Mouse (Mus musculus): ENCODE results near the gene Ndufs8. TPM values are rescaled to one million over a fixed set of nuclear protein-coding genes. Genes with fewer than 3 reads are reported as not detected.
A peak's percentile ranks its signal among the peaks of the same experiment; 100 is the strongest.

The Ndufs8 gene
- polyA plus RNA-seq, 1 experiment from 2014 or later: 273 TPM

DNA sequence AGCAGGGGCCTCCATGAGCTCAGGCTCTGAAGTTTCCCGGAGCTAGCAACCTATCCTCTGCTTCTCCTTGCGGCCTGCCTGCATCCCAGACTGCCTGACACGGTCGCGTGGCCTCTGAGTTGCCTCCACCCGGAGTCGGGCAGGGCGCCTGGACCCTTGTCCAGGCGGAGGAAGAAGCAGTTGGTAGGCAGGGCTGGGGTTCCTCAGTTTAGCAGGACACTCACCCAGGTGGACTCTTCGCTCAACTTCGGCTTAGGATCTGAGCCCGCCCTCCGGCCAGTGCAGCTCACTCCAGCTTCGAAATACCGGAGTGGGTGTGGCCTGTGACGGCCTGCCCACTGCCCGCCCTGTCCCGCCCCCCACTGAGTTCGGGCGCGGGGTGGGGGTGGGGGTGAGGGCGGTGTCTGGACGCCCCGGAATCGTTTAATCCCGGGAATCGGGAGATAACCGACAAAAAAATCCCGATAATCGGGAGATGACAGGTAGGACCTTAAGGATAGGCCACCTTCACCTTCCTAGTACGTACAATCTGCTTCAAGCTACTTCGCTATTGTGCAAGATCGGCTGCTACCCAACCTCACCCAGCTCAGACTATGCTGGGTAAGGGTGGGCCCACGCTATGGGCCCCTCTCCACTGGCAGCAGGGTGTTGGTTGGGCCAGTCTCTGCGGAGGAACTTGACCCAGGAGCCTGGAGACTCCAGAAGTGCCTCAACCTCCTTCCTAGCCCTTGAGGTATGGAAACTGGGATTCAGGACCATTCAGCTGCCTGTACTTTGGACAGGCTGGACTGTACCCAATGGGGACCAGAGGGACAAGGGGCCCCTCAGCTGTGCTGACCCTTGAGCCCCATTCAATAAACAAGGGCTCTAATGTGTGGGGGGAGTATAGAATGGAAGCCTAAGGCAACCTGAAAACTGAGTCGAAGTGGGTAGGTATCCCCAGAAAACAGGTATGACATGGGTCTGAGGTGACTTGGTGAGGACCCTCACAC, 5.5 kb downstream of the Ndufs8 start, which contains the start of gene Tcirg1:
Gene Tcirg1, minus strand, starts transcription at position 339 of the 992 bp plus-strand sequence.
- 6% methylated on average over 36 of the region's 36 CpGs for WGBS
- Histone ChIP-seq H3K36me3 (peaks cover 60% of the 10 kb centered on the region), H3K27ac (peak within 1 kb of the TSS; percentile 86), H3K9me3 (replicated peaks) (no peaks in the 10 kb centered on the region), H3K4me1 (peaks cover 49% of the 10 kb centered on the region), H3K27me3 (ENCODE audit: low read depth, poor library complexity, severe bottlenecking) (no peaks in the 10 kb centered on the region), H3K4me3 (peak within 1 kb of the TSS; percentile 58)
- DNase-seq (ENCODE audit: low spot score): peak; percentile 80

DNA sequence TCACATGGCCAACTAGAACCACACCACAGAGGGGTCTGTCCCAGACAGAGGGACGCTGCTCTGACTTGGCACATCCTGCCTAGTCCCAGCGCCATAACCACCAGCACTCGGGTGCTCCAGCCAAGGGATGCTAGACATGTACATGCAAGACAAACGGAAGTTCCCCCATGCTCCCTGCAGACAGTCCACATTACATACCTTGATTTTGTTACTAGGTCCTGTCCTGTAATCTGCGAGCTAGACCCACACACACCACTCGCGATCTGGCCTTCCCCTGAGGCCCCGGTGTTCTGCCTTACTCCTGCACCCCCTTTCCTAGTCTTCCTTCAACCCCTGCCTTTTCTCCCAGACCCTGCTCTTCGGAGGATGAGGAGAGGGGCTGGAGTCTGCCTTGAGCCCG, 6.2 kb downstream of the Ndufs8 start:
- peak overlapping the region; percentile 58 for H3K4me3 ChIP-seq
- H3K9me3 ChIP-seq (replicated peaks): no peaks in the 10 kb centered on the region
- H3K4me1 ChIP-seq: peaks cover 42% of the 10 kb centered on the region
- peaks cover 66% of the 10 kb centered on the region for H3K36me3 ChIP-seq
- peak overlapping the region; percentile 86 for H3K27ac ChIP-seq
- DNase-seq (ENCODE audit: low spot score): no peak
- WGBS: 39% methylated on average over 10 of the region's 10 CpGs
- H3K27me3 ChIP-seq (ENCODE audit: low read depth, poor library complexity, severe bottlenecking): no peaks in the 10 kb centered on the region

DNA sequence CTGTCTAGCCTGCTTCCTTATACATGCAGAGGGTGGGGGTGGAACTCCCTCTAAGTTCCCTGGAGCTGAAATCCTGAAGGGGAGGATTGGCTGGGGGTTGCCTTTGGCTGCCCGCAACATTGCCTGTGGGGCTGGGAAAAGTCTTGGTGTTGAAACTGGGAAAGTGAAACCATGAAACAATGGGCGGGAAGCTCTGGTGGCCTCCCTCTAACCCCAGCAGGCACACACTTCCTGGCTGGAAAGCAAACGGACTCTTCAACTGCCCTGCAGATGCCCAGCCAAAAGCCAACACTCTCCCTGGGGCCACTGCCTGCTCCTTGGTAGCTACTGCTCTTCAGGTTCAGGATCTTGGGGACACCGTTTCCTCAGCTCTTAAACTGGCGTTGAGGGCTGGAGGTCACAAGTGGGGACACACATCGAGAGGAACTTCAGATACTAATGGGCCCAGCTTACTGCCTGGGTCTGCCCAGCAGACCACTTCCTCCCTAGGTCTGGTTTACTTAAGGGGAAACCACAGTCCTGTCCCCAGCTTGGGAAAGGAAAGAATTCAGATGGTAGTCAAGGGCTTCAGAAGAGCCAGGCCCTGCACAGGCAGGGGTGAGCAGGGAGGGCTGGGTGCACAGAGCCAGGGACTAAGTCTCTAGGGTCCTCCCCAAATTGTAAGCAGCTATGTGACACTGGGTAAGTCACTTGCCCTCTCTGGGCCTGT, 7.2 kb downstream of the Ndufs8 start:
- DNase-seq (ENCODE audit: low spot score): peak; percentile 56
- WGBS: 34% methylated on average over 6 of the region's 6 CpGs
- Histone ChIP-seq H3K9me3 (replicated peaks) (no peaks in the 10 kb centered on the region), H3K36me3 (peaks cover 57% of the 10 kb centered on the region), H3K4me1 (peaks cover 42% of the 10 kb centered on the region), H3K27me3 (ENCODE audit: low read depth, poor library complexity, severe bottlenecking) (no peaks in the 10 kb centered on the region), H3K4me3 (peak overlapping the region; percentile 58), H3K27ac (peak overlapping the region; percentile 86)

GRCm38 (mm10) chr19:3904363-3904675, 8.3 kb downstream of the Ndufs8 start:
- 70% methylated on average over 10 of the region's 10 CpGs for WGBS
- Histone ChIP-seq H3K27me3 (ENCODE audit: low read depth, poor library complexity, severe bottlenecking) (no peaks in the 10 kb centered on the region), H3K4me1 (peaks cover 42% of the 10 kb centered on the region), H3K36me3 (peaks cover 52% of the 10 kb centered on the region), H3K27ac (peak overlapping the region; percentile 86; the same call in 1 of the 2 replicates), H3K4me3 (0 out of 2 replicates have a peak overlapping the region, but pooled peaks have one; percentile 58), H3K9me3 (replicated peaks) (no peaks in the 10 kb centered on the region)
- no peak for DNase-seq (ENCODE audit: low spot score)

- no peak overlapping the region for H3K4me3 ChIP-seq
- no peak for DNase-seq (ENCODE audit: low spot score)
- H3K9me3 ChIP-seq (replicated peaks): no peaks in the 10 kb centered on the region
- WGBS: 65% methylated on average over 25 of the region's 25 CpGs
- peak overlapping the region; percentile 86; the same call in 1 of the 2 replicates for H3K27ac ChIP-seq
- H3K36me3 ChIP-seq: peaks cover 52% of the 10 kb centered on the region
- H3K27me3 ChIP-seq (ENCODE audit: low read depth, poor library complexity, severe bottlenecking): no peaks in the 10 kb centered on the region
- peaks cover 42% of the 10 kb centered on the region for H3K4me1 ChIP-seq
Observed at GRCm38 (mm10) chr19:3903648-3904362, 8.8 kb downstream of the Ndufs8 start.

- no peak overlapping the region for H3K27ac ChIP-seq
- no peak overlapping the region for H3K4me3 ChIP-seq
- no peak for DNase-seq (ENCODE audit: low spot score)
- H3K4me1 ChIP-seq: peaks cover 42% of the 10 kb centered on the region
- H3K9me3 ChIP-seq (replicated peaks): no peaks in the 10 kb centered on the region
- H3K27me3 ChIP-seq (ENCODE audit: low read depth, poor library complexity, severe bottlenecking): no peaks in the 10 kb centered on the region
- WGBS: 85% methylated on average over 12 of the region's 12 CpGs
- peaks cover 51% of the 10 kb centered on the region for H3K36me3 ChIP-seq
Observed at GRCm38 (mm10) chr19:3902966-3903365, 9.6 kb downstream of the Ndufs8 start.

DNA sequence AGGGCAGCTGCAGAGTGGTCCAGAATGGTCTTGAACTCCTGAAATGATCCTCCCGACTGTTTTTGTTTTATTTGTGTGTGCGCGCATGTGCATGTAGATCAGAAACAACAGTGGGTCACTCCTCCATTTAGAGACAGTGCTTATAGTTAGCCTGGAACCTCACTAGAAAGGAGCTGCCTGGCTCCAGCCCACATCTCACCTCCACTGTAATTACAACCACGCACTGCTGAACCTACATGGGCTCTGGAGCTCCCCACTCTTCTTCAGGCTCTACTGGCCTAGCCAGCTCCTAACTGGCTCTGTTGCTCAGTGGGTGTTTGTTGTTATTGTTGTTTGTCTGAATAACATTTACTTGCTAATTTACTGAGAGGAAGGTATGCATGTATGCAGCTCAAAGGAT, 13.0 kb downstream of the Ndufs8 start:
- H3K4me1 ChIP-seq: peaks cover 16% of the 10 kb centered on the region
- no peak overlapping the region for H3K27ac ChIP-seq
- H3K4me3 ChIP-seq: no peak overlapping the region
- no peaks in the 10 kb centered on the region for H3K27me3 ChIP-seq (ENCODE audit: low read depth, poor library complexity, severe bottlenecking)
- H3K36me3 ChIP-seq: peaks cover 81% of the 10 kb centered on the region
- H3K9me3 ChIP-seq (replicated peaks): no peaks in the 10 kb centered on the region
- DNase-seq (ENCODE audit: low spot score): no peak
- WGBS: 92% methylated on average over 4 of the region's 4 CpGs

DNA sequence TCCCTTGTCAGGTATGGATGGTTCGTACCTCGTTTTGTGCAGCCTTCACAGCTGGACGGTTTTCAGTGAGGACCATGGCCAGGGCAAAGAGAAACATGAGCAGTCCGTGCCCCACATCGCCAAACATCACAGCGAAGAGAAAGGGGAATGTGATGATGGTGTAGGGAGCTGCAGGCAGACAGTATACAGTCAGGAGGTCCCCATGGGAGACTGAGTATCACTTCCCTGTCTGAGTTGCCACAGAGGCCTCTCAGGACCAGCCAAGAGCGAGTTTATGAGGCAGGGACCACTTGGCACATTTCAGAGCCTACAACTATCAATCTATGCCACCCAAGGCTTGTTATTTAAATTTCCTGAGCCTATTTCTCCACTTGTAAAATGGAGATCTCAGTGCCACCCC, 13.6 kb downstream of the Ndufs8 start:
- WGBS: 91% methylated on average over 7 of the region's 7 CpGs
- Histone ChIP-seq H3K4me3 (no peak overlapping the region), H3K9me3 (replicated peaks) (no peaks in the 10 kb centered on the region), H3K36me3 (peaks cover 85% of the 10 kb centered on the region), H3K27ac (no peak overlapping the region), H3K4me1 (peaks cover 9% of the 10 kb centered on the region), H3K27me3 (ENCODE audit: low read depth, poor library complexity, severe bottlenecking) (no peaks in the 10 kb centered on the region)
- no peak for DNase-seq (ENCODE audit: low spot score)

DNA sequence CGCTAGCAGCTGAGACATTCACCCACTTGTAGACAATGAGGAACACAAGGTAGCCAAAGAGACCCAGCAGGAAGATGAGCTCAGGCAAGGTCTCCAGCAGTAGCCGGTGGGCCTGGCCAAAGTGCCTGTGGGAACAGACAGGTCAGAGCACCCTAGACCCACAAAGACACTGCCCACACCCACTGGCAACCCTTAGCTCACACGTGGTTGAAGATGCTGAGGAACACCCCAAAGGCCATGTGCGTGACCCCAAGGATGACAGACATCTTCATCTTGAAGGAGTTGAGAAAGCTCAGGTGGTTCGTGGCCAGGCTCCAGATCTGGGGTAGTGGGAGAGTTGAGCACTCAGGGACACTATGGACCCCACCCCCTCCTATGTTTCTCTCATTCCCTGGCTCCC, 15.0 kb downstream of the Ndufs8 start:
- Histone ChIP-seq H3K4me3 (no peak overlapping the region), H3K4me1 (peaks cover 7% of the 10 kb centered on the region), H3K27ac (no peak overlapping the region), H3K36me3 (peaks cover 85% of the 10 kb centered on the region), H3K9me3 (replicated peaks) (no peaks in the 10 kb centered on the region), H3K27me3 (ENCODE audit: low read depth, poor library complexity, severe bottlenecking) (no peaks in the 10 kb centered on the region)
- no peak for DNase-seq (ENCODE audit: low spot score)
- 91% methylated on average over 5 of the region's 5 CpGs for WGBS

- Histone ChIP-seq H3K4me3 (no peak overlapping the region), H3K9me3 (replicated peaks) (no peaks in the 10 kb centered on the region), H3K27me3 (ENCODE audit: low read depth, poor library complexity, severe bottlenecking) (no peaks in the 10 kb centered on the region), H3K36me3 (peaks cover 85% of the 10 kb centered on the region), H3K4me1 (peaks cover 7% of the 10 kb centered on the region), H3K27ac (no peak overlapping the region; the same call in 1 of the 2 replicates)
- no peak for DNase-seq (ENCODE audit: low spot score)
- 90% methylated on average over 10 of the region's 10 CpGs for WGBS
Observed at GRCm38 (mm10) chr19:3896208-3896607, 16.4 kb downstream of the Ndufs8 start.

DNA sequence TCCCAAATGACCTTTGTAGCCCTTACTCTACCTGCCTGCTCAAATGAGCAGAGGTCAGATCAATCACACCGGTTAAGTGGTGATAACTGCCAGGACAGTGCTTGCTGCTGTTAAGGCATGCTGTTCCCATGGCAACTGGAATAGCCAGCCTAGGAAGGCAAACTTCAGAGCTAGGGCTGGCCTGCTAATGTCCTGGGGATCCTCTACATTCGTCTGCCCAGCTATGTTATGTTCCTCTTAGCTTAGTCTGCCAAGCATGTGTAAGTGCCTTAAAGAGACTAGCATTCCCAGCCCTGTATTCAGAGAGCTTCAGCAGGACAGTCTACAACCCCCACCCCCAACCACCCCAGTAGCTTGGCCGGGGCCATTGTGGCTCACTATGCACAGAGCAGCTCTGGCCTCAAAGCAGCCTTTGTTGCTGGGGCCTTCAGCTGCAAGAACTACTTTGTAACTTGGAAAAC, 17.4 kb downstream of the Ndufs8 start:
- Histone ChIP-seq H3K36me3 (peaks cover 95% of the 10 kb centered on the region), H3K4me1 (peaks cover 7% of the 10 kb centered on the region), H3K27me3 (ENCODE audit: low read depth, poor library complexity, severe bottlenecking) (no peaks in the 10 kb centered on the region), H3K4me3 (no peak overlapping the region), H3K9me3 (replicated peaks) (no peaks in the 10 kb centered on the region), H3K27ac (no peak overlapping the region)
- WGBS: 35% methylated on average over 3 of the region's 3 CpGs
- no peak for DNase-seq (ENCODE audit: low spot score)

- Histone ChIP-seq H3K4me3 (no peak overlapping the region), H3K27me3 (ENCODE audit: low read depth, poor library complexity, severe bottlenecking) (no peaks in the 10 kb centered on the region), H3K4me1 (peaks cover 7% of the 10 kb centered on the region), H3K36me3 (peaks cover 98% of the 10 kb centered on the region), H3K27ac (no peak overlapping the region), H3K9me3 (replicated peaks) (no peaks in the 10 kb centered on the region)
- 96% methylated on average over 2 of the region's 2 CpGs for WGBS
- no peak for DNase-seq (ENCODE audit: low spot score)
Observed at GRCm38 (mm10) chr19:3894294-3894693, 18.3 kb downstream of the Ndufs8 start.
